Mouse (Mus musculus) lung, postnatal 0 days (tissue): Measurements from ENCODE around the gene Nlgn2.

Experiments
- CTCF ChIP-seq: IDR thresholded peaks from 2 replicates; pipeline ENCODE4 v1.5.1; 2016; ENCODE audit warnings: antibody characterized with exemption, mild to moderate bottlenecking
- EP300 ChIP-seq: IDR thresholded peaks from 2 replicates; pipeline ENCODE4 v1.6.1; 2016; ENCODE audit warnings: antibody characterized with exemption, mild to moderate bottlenecking, control low read depth

DNA sequence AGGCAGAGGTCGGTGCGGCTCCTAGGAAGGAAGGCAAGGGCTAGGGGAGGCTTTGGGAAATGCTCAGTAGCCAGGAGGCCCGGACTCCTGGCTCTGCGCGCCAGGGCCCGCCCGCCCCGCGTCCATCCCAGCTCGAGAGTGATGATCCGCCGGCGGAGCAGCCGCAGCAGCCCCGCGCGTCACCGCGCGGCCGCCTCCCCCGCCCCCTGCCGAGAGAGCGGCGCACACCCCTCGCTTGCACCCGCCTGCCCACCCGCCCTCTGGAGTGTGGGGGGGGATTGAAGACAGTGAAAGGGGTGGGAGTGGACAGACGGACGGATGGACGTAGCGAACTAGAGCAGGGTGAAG lies at the start of gene Nlgn2:
- TF ChIP-seq CTCF (peak; percentile 51), EP300 (no peak)
